Mouse (Mus musculus) MEL (cell line): ENCODE results near the gene Carnmt1. TPM values are rescaled to one million over a fixed set of nuclear protein-coding genes. Genes with fewer than 3 reads are reported as not detected.

Source experiments
- DNase-seq: peaks from one replicate; pipeline ENCODE4 v3.0.0; 2011; ENCODE audit warnings: low read depth, low spot score
- H3K27ac ChIP-seq: 2 replicates; pipeline ENCODE4 v1.5.1; 2012; ENCODE audit warnings: low read depth, mild to moderate bottlenecking, control low read depth, low read length, moderate library complexity; ENCODE audit not compliant: control insufficient read depth
- H3K27me3 ChIP-seq, 2 experiments: fragments of 150-350 bp in 1 of 2; sonication (generic) in 1 of 2; 2 replicates each; pipeline ENCODE4 v1.6.1; 2012; ENCODE audit warnings: low read length in 2 of 2, mild to moderate bottlenecking in 2 of 2, improper control_type of control experiment in 1 of 2, moderate library complexity in 1 of 2; ENCODE audit not compliant: insufficient read depth in 2 of 2, control insufficient read depth in 1 of 2
- H3K36me3 ChIP-seq, 2 experiments: 2 replicates each; pipeline ENCODE4 v1.6.1; 2012 to 2014; ENCODE audit warnings: low read length in 2 of 2, improper control_type of control experiment in 1 of 2, inconsistent platforms in 1 of 2, mild to moderate bottlenecking in 1 of 2; ENCODE audit not compliant: insufficient read depth in 2 of 2, control insufficient read depth in 1 of 2
- H3K4me1 ChIP-seq, 2 experiments: fragments of 150-350 bp in 1 of 2; sonication (generic) in 1 of 2; 2 replicates each; pipeline ENCODE4 v1.6.1; 2012; ENCODE audit warnings: low read length in 2 of 2, improper control_type of control experiment in 1 of 2, mild to moderate bottlenecking in 1 of 2; ENCODE audit not compliant: insufficient read depth in 2 of 2, control insufficient read depth in 1 of 2
- H3K4me3 ChIP-seq, 2 experiments: fragments of 150-350 bp in 1 of 2; sonication (generic) in 1 of 2; 2 replicates each; pipeline ENCODE4 v1.5.1; 2012; ENCODE audit warnings: low read depth in 2 of 2, low read length in 2 of 2, mild to moderate bottlenecking in 2 of 2, moderate library complexity in 2 of 2, control low read depth in 1 of 2, improper control_type of control experiment in 1 of 2; ENCODE audit not compliant: control insufficient read depth in 1 of 2, insufficient read depth in 1 of 2
- H3K79me2 ChIP-seq: 2 replicates; pipeline ENCODE4 v1.6.1; 2012; ENCODE audit warnings: mild to moderate bottlenecking, low read length, moderate library complexity; ENCODE audit not compliant: control insufficient read depth, poor library complexity, insufficient read depth
- H3K9ac ChIP-seq: 2 replicates; pipeline ENCODE4 v1.6.1; 2012; ENCODE audit warnings: low read depth, mild to moderate bottlenecking, control low read depth, low read length, moderate library complexity; ENCODE audit not compliant: control insufficient read depth, poor library complexity, severe bottlenecking
- H3K9me3 ChIP-seq: fragments of 150-350 bp; sonication (generic); replicated peaks from 2 replicates; pipeline ENCODE4 v1.6.1; 2012; ENCODE audit warnings: mild to moderate bottlenecking, low read length, improper control_type of control experiment, moderate library complexity; ENCODE audit not compliant: insufficient read depth
- BHLHE40 ChIP-seq: IDR thresholded peaks from 2 replicates; pipeline ENCODE4 v1.6.1; 2012; ENCODE audit warnings: low read depth, mild to moderate bottlenecking, inconsistent platforms, low read length, improper control_type of control experiment, borderline replicate concordance
- CHD1 ChIP-seq: IDR thresholded peaks from 2 replicates; pipeline ENCODE4 v1.6.1; 2012; ENCODE audit warnings: low read depth, mild to moderate bottlenecking, inconsistent platforms, low read length, improper control_type of control experiment
- CHD2 ChIP-seq: IDR thresholded peaks from 2 replicates; pipeline ENCODE4 v1.6.1; 2011; ENCODE audit warnings: low read length, improper control_type of control experiment
- CTCF ChIP-seq, 3 experiments: IDR thresholded peaks in 2 of 3; conservative IDR thresholded peaks in 1 of 3; 2 replicates each; pipeline ENCODE4 v1.5.1; 2011 to 2012; ENCODE audit warnings: low read length in 3 of 3, low read depth in 2 of 3, mild to moderate bottlenecking in 2 of 3, improper control_type of control experiment in 1 of 3, inconsistent platforms in 1 of 3, mixed read lengths in 1 of 3, moderate library complexity in 1 of 3; ENCODE audit not compliant: control insufficient read depth in 1 of 3, insufficient read depth in 1 of 3, poor library complexity in 1 of 3, severe bottlenecking in 1 of 3
- E2F4 ChIP-seq: IDR thresholded peaks from 2 replicates; pipeline ENCODE4 v1.6.1; 2011; ENCODE audit warnings: low read depth, low read length, improper control_type of control experiment, borderline replicate concordance
- ELF1 ChIP-seq: IDR thresholded peaks from 2 replicates; pipeline ENCODE4 v1.6.1; 2014; ENCODE audit warnings: low read depth, mild to moderate bottlenecking, inconsistent platforms, low read length, improper control_type of control experiment, moderate library complexity
- EP300 ChIP-seq, 2 experiments: IDR thresholded peaks; 2 replicates each; pipeline ENCODE4 v1.6.1; 2011; ENCODE audit warnings: improper control_type of control experiment in 2 of 2, low read length in 2 of 2, low read depth in 1 of 2, mild to moderate bottlenecking in 1 of 2
- ETS1 ChIP-seq: IDR thresholded peaks from 2 replicates; pipeline ENCODE4 v1.6.1; 2012; ENCODE audit warnings: low read depth, mild to moderate bottlenecking, inconsistent platforms, low read length, improper control_type of control experiment, moderate library complexity
- GABPA ChIP-seq: IDR thresholded peaks from 2 replicates; pipeline ENCODE4 v1.6.1; 2012; ENCODE audit warnings: low read depth, mild to moderate bottlenecking, inconsistent platforms, low read length, improper control_type of control experiment, moderate library complexity
- GATA1 ChIP-seq: IDR thresholded peaks from 2 replicates; pipeline ENCODE4 v1.6.1; 2011; ENCODE audit warnings: low read depth, low read length, improper control_type of control experiment
- HCFC1 ChIP-seq: IDR thresholded peaks from 2 replicates; pipeline ENCODE4 v1.6.1; 2012; ENCODE audit warnings: low read depth, mild to moderate bottlenecking, inconsistent platforms, low read length, improper control_type of control experiment, moderate library complexity
- KAT2A ChIP-seq: conservative IDR thresholded peaks from 2 replicates; pipeline ENCODE4 v1.6.1; 2012; ENCODE audit warnings: low read depth, low read length, improper control_type of control experiment, inconsistent platforms
- MAFK ChIP-seq: IDR thresholded peaks from 2 replicates; pipeline ENCODE4 v1.6.1; 2011; ENCODE audit warnings: low read depth, mild to moderate bottlenecking, low read length, improper control_type of control experiment, borderline replicate concordance
- MAX ChIP-seq: IDR thresholded peaks from 2 replicates; pipeline ENCODE4 v1.6.1; 2011; ENCODE audit warnings: low read length, improper control_type of control experiment
- MAZ ChIP-seq: IDR thresholded peaks from 2 replicates; pipeline ENCODE4 v1.6.1; 2012; ENCODE audit warnings: low read depth, mild to moderate bottlenecking, inconsistent platforms, low read length, improper control_type of control experiment
- MEF2A ChIP-seq: IDR thresholded peaks from 2 replicates; pipeline ENCODE4 v1.6.1; 2014; ENCODE audit warnings: low read depth, mild to moderate bottlenecking, inconsistent platforms, low read length, improper control_type of control experiment; ENCODE audit not compliant: poor library complexity, insufficient replicate concordance, severe bottlenecking; ENCODE audit errors: extremely low read depth
- MXI1 ChIP-seq: IDR thresholded peaks from 2 replicates; pipeline ENCODE4 v1.6.1; 2011; ENCODE audit warnings: mild to moderate bottlenecking, low read depth, low read length, improper control_type of control experiment
- MYB ChIP-seq: IDR thresholded peaks from 2 replicates; pipeline ENCODE4 v1.6.1; 2011; ENCODE audit warnings: mild to moderate bottlenecking, low read depth, low read length, improper control_type of control experiment
- MYC ChIP-seq: IDR thresholded peaks from 2 replicates; pipeline ENCODE4 v1.6.1; 2011; ENCODE audit warnings: low read depth, mild to moderate bottlenecking, low read length, improper control_type of control experiment, moderate library complexity
- POLR2A ChIP-seq, 2 experiments: IDR thresholded peaks; 2 replicates each; pipeline ENCODE4 v1.6.1; 2011 to 2012; ENCODE audit warnings: low read length in 2 of 2, mild to moderate bottlenecking in 2 of 2, control low read depth in 1 of 2, improper control_type of control experiment in 1 of 2, low read depth in 1 of 2, moderate library complexity in 1 of 2; ENCODE audit not compliant: control insufficient read depth in 1 of 2, insufficient read depth in 1 of 2, poor library complexity in 1 of 2
- POLR2AphosphoS2 ChIP-seq: IDR thresholded peaks from 2 replicates; pipeline ENCODE4 v1.6.1; 2011; ENCODE audit warnings: low read length, improper control_type of control experiment
- POLR2AphosphoS5 ChIP-seq: IDR thresholded peaks from 2 replicates; pipeline ENCODE4 v1.6.1; 2012; ENCODE audit warnings: low read depth, borderline replicate concordance, mild to moderate bottlenecking, inconsistent platforms, low read length, moderate library complexity, mixed read lengths
- RAD21 ChIP-seq: IDR thresholded peaks from 2 replicates; pipeline ENCODE4 v1.6.1; 2011; ENCODE audit warnings: mild to moderate bottlenecking, low read depth, low read length, improper control_type of control experiment
- SMC3 ChIP-seq: IDR thresholded peaks from 2 replicates; pipeline ENCODE4 v1.6.1; 2011; ENCODE audit warnings: low read depth, low read length, improper control_type of control experiment
- TAL1 ChIP-seq: IDR thresholded peaks from 2 replicates; pipeline ENCODE4 v1.6.1; 2012; ENCODE audit warnings: mild to moderate bottlenecking, inconsistent platforms, low read length, moderate library complexity, mixed read lengths
- TBP ChIP-seq: IDR thresholded peaks from 2 replicates; pipeline ENCODE4 v1.8.0; 2011; ENCODE audit warnings: low read depth, low read length, improper control_type of control experiment
- TCF12 ChIP-seq: IDR thresholded peaks from 2 replicates; pipeline ENCODE4 v1.6.1; 2014; ENCODE audit warnings: low read depth, mild to moderate bottlenecking, inconsistent platforms, low read length, improper control_type of control experiment, moderate library complexity
- UBTF ChIP-seq: IDR thresholded peaks from 2 replicates; pipeline ENCODE4 v1.6.1; 2012; ENCODE audit warnings: low read depth, mild to moderate bottlenecking, inconsistent platforms, low read length, improper control_type of control experiment, moderate library complexity, borderline replicate concordance; ENCODE audit not compliant: insufficient read depth
- USF1 ChIP-seq: IDR thresholded peaks from 2 replicates; pipeline ENCODE4 v1.6.1; 2014; ENCODE audit warnings: low read depth, mild to moderate bottlenecking, inconsistent platforms, low read length, improper control_type of control experiment, moderate library complexity
- USF2 ChIP-seq, 2 experiments: IDR thresholded peaks; 2 replicates each; pipeline ENCODE4 v1.6.1; 2011 to 2012; ENCODE audit warnings: improper control_type of control experiment in 2 of 2, low read length in 2 of 2, borderline replicate concordance in 1 of 2, inconsistent platforms in 1 of 2, low read depth in 1 of 2, mild to moderate bottlenecking in 1 of 2; ENCODE audit not compliant: insufficient read depth in 1 of 2
- ZC3H11A ChIP-seq: IDR thresholded peaks from 2 replicates; pipeline ENCODE4 v1.6.1; 2012; ENCODE audit warnings: low read depth, mild to moderate bottlenecking, inconsistent platforms, low read length, improper control_type of control experiment
- ZKSCAN1 ChIP-seq: IDR thresholded peaks from 2 replicates; pipeline ENCODE4 v1.6.1; 2012; ENCODE audit warnings: low read depth, mild to moderate bottlenecking, inconsistent platforms, low read length, improper control_type of control experiment, moderate library complexity
- ZMIZ1 ChIP-seq: IDR thresholded peaks from 2 replicates; pipeline ENCODE4 v1.6.1; 2012; ENCODE audit warnings: low read depth, mild to moderate bottlenecking, inconsistent platforms, low read length, improper control_type of control experiment, moderate library complexity
- ZNF384 ChIP-seq: IDR thresholded peaks from 2 replicates; pipeline ENCODE4 v1.6.1; 2012; ENCODE audit warnings: low read depth, mild to moderate bottlenecking, inconsistent platforms, low read length, improper control_type of control experiment
- polyA plus RNA-seq, 2 experiments: library from polyadenylated mRNA; stranded (reverse) in 1 of 2; unstranded in 1 of 2; fragments of >175 nt in 1 of 2; fragments of >200 nt in 1 of 2; gene quantifications; 2 replicates each; pipeline versions ENCODE4 v1.2.1 to v1.2.4; 2012; ENCODE audit warnings: low replicate concordance in 2 of 2, low read depth in 1 of 2; ENCODE audit not compliant: insufficient read length in 2 of 2, insufficient read depth in 1 of 2, missing spikeins in 1 of 2
- total RNA-seq: library from RNA; depleted of rRNA; stranded (reverse); fragments of 300-350 nt; gene quantifications from 2 replicates; pipeline ENCODE4 v1.2.3, GENCODE M21; 2012

The Carnmt1 gene
- total and polyA plus RNA-seq, 3 experiments, result 15.4 to 23.3 TPM; not detected in 1

DNA sequence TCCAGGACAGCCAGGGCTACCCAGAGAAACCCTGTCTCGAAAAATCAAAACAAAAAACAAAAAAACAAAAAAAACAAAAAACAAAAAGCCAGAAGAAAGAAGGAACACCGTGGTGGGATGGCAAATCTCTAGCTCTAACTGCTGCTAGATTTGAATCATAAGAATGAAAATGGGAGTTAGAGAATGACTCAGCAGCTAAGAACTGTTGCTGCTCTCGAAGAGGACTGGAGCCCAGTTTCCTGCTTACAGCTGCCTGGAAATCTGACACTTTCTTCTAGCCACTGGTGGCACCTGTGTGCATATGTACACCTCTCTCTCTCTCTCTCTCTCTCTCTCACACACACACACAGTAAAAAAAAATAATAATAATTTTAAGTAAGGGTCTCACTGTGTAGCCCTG, 24.2 kb upstream of the Carnmt1 start (continued):
- TF ChIP-seq MEF2A (no peak), GABPA (peak; percentile 95), CHD1 (peak; percentile 7; the same call in 1 of the 2 replicates)
- TF ChIP-seq, all 39 proteins: peak for 11

GRCm38 (mm10) chr19:18646853-18647420, 23.6 kb upstream of the Carnmt1 start:
- peak; percentile 94 for DNase-seq
- H3K27me3 ChIP-seq, result no peaks in the 10 kb centered on the region
- no peak overlapping the region for H3K4me3 ChIP-seq
- peaks cover 3 to 76% of the 10 kb centered on the region in 2 experiments for H3K36me3 ChIP-seq
- peaks cover 50 to 57% of the 10 kb centered on the region in 2 experiments for H3K4me1 ChIP-seq
- peak overlapping the region; percentile 97 for H3K27ac ChIP-seq
- H3K9ac ChIP-seq, result peak overlapping the region; percentile 59
- no peaks in the 10 kb centered on the region for H3K9me3 ChIP-seq
- no peaks in the 10 kb centered on the region; the same call in 1 of the 2 replicates for H3K79me2 ChIP-seq
- TF ChIP-seq GABPA, result no peak
- peak; percentile 94 for TF ChIP-seq TAL1
- TF ChIP-seq ZMIZ1, result no peak
- no peak for TF ChIP-seq MAZ
- TF ChIP-seq ZKSCAN1, result no peak
- TF ChIP-seq CTCF (IDR thresholded peaks at IDR 0.05 in 2 of 3, conservative IDR thresholded peaks at IDR 0.05 in 1 of 3; ENCODE audit: control insufficient read depth in 1 of 3, insufficient read depth in 1 of 3, low read depth in 2 of 3, low read length in 3 of 3, poor library complexity in 1 of 3, severe bottlenecking in 1 of 3), result no peak
- TF ChIP-seq ETS1, result peak; percentile 100
- peak; percentile 88 for TF ChIP-seq USF1
- peak; percentile 80 for TF ChIP-seq MXI1
- no peak for TF ChIP-seq MYB
- no peak; the same call in none of the 2 replicates for TF ChIP-seq MAX
- TF ChIP-seq BHLHE40, result peak; percentile 96
- no peak for TF ChIP-seq HCFC1
- no peak for TF ChIP-seq ZC3H11A
- no peak for TF ChIP-seq RAD21
- no peak for TF ChIP-seq SMC3
- TF ChIP-seq UBTF, result no peak
- no peak for TF ChIP-seq POLR2AphosphoS2
- no peak for TF ChIP-seq CHD1
- TF ChIP-seq POLR2AphosphoS5, result no peak
- peak; percentile 23 to 59; a peak in 2 of 4 replicates for TF ChIP-seq POLR2A (IDR thresholded peaks at IDR 0.05; ENCODE audit: control insufficient read depth in 1 of 2, insufficient read depth in 1 of 2, low read depth in 1 of 2, low read length in 2 of 2, poor library complexity in 1 of 2)
- TF ChIP-seq CHD2, result no peak
- no peak; the same call in 1 of the 2 replicates for TF ChIP-seq MAFK
- TF ChIP-seq USF2 (IDR thresholded peaks at IDR 0.05; ENCODE audit: borderline replicate concordance in 1 of 2, insufficient read depth in 1 of 2, low read depth in 1 of 2, low read length in 2 of 2), result no peak
- peak; percentile 41; the same call in 1 of the 2 replicates for TF ChIP-seq MYC
- TF ChIP-seq E2F4, result no peak
- peak; percentile 93 for TF ChIP-seq TCF12
- peak; percentile 75 for TF ChIP-seq TBP
- TF ChIP-seq EP300 (IDR thresholded peaks at IDR 0.05; ENCODE audit: low read depth in 1 of 2, low read length in 2 of 2), result peak; percentile 90 to 95
- no peak for TF ChIP-seq KAT2A
- TF ChIP-seq ZNF384, result no peak
- peak; percentile 96 for TF ChIP-seq GATA1
- no peak for TF ChIP-seq ELF1
